Mouse (Mus musculus) left cerebral cortex, postnatal 10 days (tissue): ENCODE measurements around the gene Ppp1r13l. TPM values are rescaled to one million over a fixed set of nuclear protein-coding genes. Genes with fewer than 3 reads are reported as not detected.

Experiments
- microRNA-seq: library from miRNA; unstranded; fragments of <30 nt; microRNA quantifications from one replicate; pipeline ENCODE4 v1.2.0, GENCODE M21; 2022
- total RNA-seq, 2 experiments: library from RNA; stranded (reverse); gene quantifications; 2 replicates each; pipeline ENCODE4 v1.2.3; 2021

Ppp1r13l gene
- total RNA-seq, 2 experiments from 2014 or later, result 5.3 to 7.2 TPM

Small RNAs within 50 kb of the gene (microRNA-seq; reads per million reads assigned to microRNA genes)
- gene Mir343, result not detected

Other genes with a start within 250 kb of the Ppp1r13l start
- gene Gm4969, start 241.4 kb upstream of the Ppp1r13l start, total RNA-seq, result 1 to 10 TPM; 1.5 to 3.1 TPM
- 10 to 100 TPM; 13.0 to 13.6 TPM for gene Fbxo46, start 239.9 kb upstream of the Ppp1r13l start, total RNA-seq
- 10 to 100 TPM; 22.6 to 23.1 TPM for gene Qpctl, start 210.5 kb upstream of the Ppp1r13l start, total RNA-seq
- 10 to 100 TPM; 99.2 to 99.9 TPM for gene Snrpd2, start 210.0 kb upstream of the Ppp1r13l start, total RNA-seq
- 1 to 10 TPM; 4.7 to 4.8 TPM for gene Gipr, start 193.6 kb upstream of the Ppp1r13l start, total RNA-seq
- gene Eml2, start 183.3 kb upstream of the Ppp1r13l start, total RNA-seq, result 100 to 1,000 TPM; 202 to 211 TPM
- gene Gpr4, start 147.2 kb upstream of the Ppp1r13l start, total RNA-seq, result 1 to 10 TPM; 4.8 to 5.0 TPM
- gene Opa3, start 131.4 kb upstream of the Ppp1r13l start, total RNA-seq, result 10 to 100 TPM; 36.6 to 38.0 TPM
- 10 to 100 TPM; 23.1 to 23.5 TPM for gene Vasp, start 87.9 kb upstream of the Ppp1r13l start, total RNA-seq
- gene Ppm1n, start 79.7 kb upstream of the Ppp1r13l start, total RNA-seq, result under 1 TPM; 0.34 to 0.49 TPM
- 100 to 1,000 TPM; 145 to 151 TPM for gene Rtn2, start 77.1 kb upstream of the Ppp1r13l start, total RNA-seq
- gene Fosb, start 49.7 kb upstream of the Ppp1r13l start, total RNA-seq, result 1 to 10 TPM; 2.2 to 2.3 TPM
- 10 to 100 TPM; 38.5 to 50.6 TPM for gene Ercc1, start 15.0 kb upstream of the Ppp1r13l start, total RNA-seq
- 10 to 100 TPM; 16.8 to 18.2 TPM for gene Cd3eap, start 266 bp upstream of the Ppp1r13l start, total RNA-seq
- 10 to 100 TPM; 39.0 to 39.7 TPM for gene Ercc2, start 22.3 kb downstream of the Ppp1r13l start, total RNA-seq
- 1 to 10 TPM in 1 of 2 experiments, under 1 TPM in 1; 0.93 to 1.2 TPM for gene Klc3, start 44.4 kb downstream of the Ppp1r13l start, total RNA-seq
- 1 to 10 TPM in 1 of 2 experiments, under 1 TPM in 1; 0.57 to 1.0 TPM for gene Ckm, start 45.0 kb downstream of the Ppp1r13l start, total RNA-seq
- 100 to 1,000 TPM; 110 to 115 TPM for gene Mark4, start 99.1 kb downstream of the Ppp1r13l start, total RNA-seq
- 1 to 10 TPM in 1 of 2 experiments, under 1 TPM in 1; 0.69 to 1.4 TPM for gene Exoc3l2, start 103.6 kb downstream of the Ppp1r13l start, total RNA-seq
- 1 to 10 TPM; 7.6 to 7.8 TPM for gene Bloc1s3, start 148.6 kb downstream of the Ppp1r13l start, total RNA-seq
- gene Trappc6a, start 148.6 kb downstream of the Ppp1r13l start, total RNA-seq, result 10 to 100 TPM; 18.4 to 24.1 TPM
- under 1 TPM; 0.49 to 0.94 TPM for gene Nkpd1, start 158.1 kb downstream of the Ppp1r13l start, total RNA-seq
- gene Ppp1r37, start 203.3 kb downstream of the Ppp1r13l start, total RNA-seq, result 10 to 100 TPM; 78.7 to 79.3 TPM
- under 1 TPM; 0.36 to 0.45 TPM for gene Zfp296, start 217.5 kb downstream of the Ppp1r13l start, total RNA-seq
- gene Gemin7, start 217.8 kb downstream of the Ppp1r13l start, total RNA-seq, result 10 to 100 TPM; 51.7 to 55.2 TPM
- 10 to 100 TPM; 78.0 to 81.5 TPM for gene Clasrp, start 244.7 kb downstream of the Ppp1r13l start, total RNA-seq